Mouse (Mus musculus): ENCODE data around the gene Naa38. TPM values are rescaled to one million over a fixed set of nuclear protein-coding genes. Genes with fewer than 3 reads are reported as not detected.
"Not testable (repeated sequence)": the region's sequence is repeated elsewhere in the genome, so short reads cannot be mapped to it uniquely, and the experiment has no call there.

Naa38 gene
- polyA plus RNA-seq, 1 experiment = 82.3 TPM

- Histone ChIP-seq H3K27me3 (ENCODE audit: control insufficient read depth, insufficient read depth, low read length) (no peaks in the 10 kb centered on the region), H3K27ac (ENCODE audit: insufficient read depth, low read length) (no peak overlapping the region), H3K4me1 (ENCODE audit: control insufficient read depth, insufficient read depth, insufficient read length) (no peaks in the 10 kb centered on the region), H3K36me3 (ENCODE audit: control insufficient read depth, insufficient read depth, low read length) (no peaks in the 10 kb centered on the region), H3K4me3 (ENCODE audit: extremely low read depth, insufficient read depth, insufficient read length) (no peak overlapping the region)
- DNase-seq (ENCODE audit: low read depth in 1 of 2, low spot score in 2 of 2) = peak; percentile 60 to 66
- peak; percentile 37; the same call in 1 of the 2 replicates for TF ChIP-seq CTCF (IDR thresholded peaks at IDR 0.05; ENCODE audit: extremely low read depth, insufficient read depth, insufficient read length, insufficient replicate concordance)
- TF ChIP-seq POLR2A (IDR thresholded peaks at IDR 0.05; ENCODE audit: low read depth, low read length) = no peak
- 46% methylated on average over 10 of the region's 10 CpGs for WGBS
These were observed 4.8 kb upstream of the Naa38 start for GRCm38 (mm10) chr11:69390400-69391034.

GRCm38 (mm10) chr11:69394591-69395167 is 608 bp upstream of the Naa38 start:
- Histone ChIP-seq H3K4me3 (ENCODE audit: extremely low read depth, insufficient read depth, insufficient read length) (peak overlapping the region; percentile 83), H3K27ac (ENCODE audit: insufficient read depth, low read length) (peak overlapping the region; percentile 97)
- not testable (repeated sequence) for DNase-seq (ENCODE audit: low read depth in 1 of 2, low spot score in 2 of 2); H3K27me3 ChIP-seq (ENCODE audit: control insufficient read depth, insufficient read depth, low read length); H3K36me3 ChIP-seq (ENCODE audit: control insufficient read depth, insufficient read depth, low read length); H3K4me1 ChIP-seq (ENCODE audit: control insufficient read depth, insufficient read depth, insufficient read length)
- WGBS = 2% methylated on average over 31 of the region's 31 CpGs

GRCm38 (mm10) chr11:69395634-69396373 is 517 bp downstream of the Naa38 start:
- Histone ChIP-seq H3K4me3 (ENCODE audit: extremely low read depth, insufficient read depth, insufficient read length) (peak overlapping the region; percentile 83), H3K36me3 (ENCODE audit: control insufficient read depth, insufficient read depth, low read length) (peaks cover 5% of the 10 kb centered on the region), H3K27ac (ENCODE audit: insufficient read depth, low read length) (peak overlapping the region; percentile 97), H3K4me1 (ENCODE audit: control insufficient read depth, insufficient read depth, insufficient read length) (peaks cover 4% of the 10 kb centered on the region; the same call in 1 of the 2 replicates), H3K27me3 (ENCODE audit: control insufficient read depth, insufficient read depth, low read length) (no peaks in the 10 kb centered on the region)
- DNase-seq (ENCODE audit: low read depth in 1 of 2, low spot score in 2 of 2) = peak; percentile 91 to 99
- WGBS = 1% methylated on average over 48 of the region's 48 CpGs
- TF ChIP-seq CTCF (IDR thresholded peaks at IDR 0.05; ENCODE audit: extremely low read depth, insufficient read depth, insufficient read length, insufficient replicate concordance) (no peak), POLR2A (IDR thresholded peaks at IDR 0.05; ENCODE audit: low read depth, low read length) (peak; percentile 24; the same call in 1 of the 2 replicates)

GRCm38 (mm10) chr11:69396772-69397171 is 1.5 kb downstream of the Naa38 start:
- no peak for DNase-seq (ENCODE audit: low read depth in 1 of 2, low spot score in 2 of 2)
- Histone ChIP-seq H3K36me3 (ENCODE audit: control insufficient read depth, insufficient read depth, low read length) (peaks cover 5% of the 10 kb centered on the region), H3K27ac (ENCODE audit: insufficient read depth, low read length) (0 out of 2 replicates have a peak overlapping the region, but pooled peaks have one; percentile 24), H3K27me3 (ENCODE audit: control insufficient read depth, insufficient read depth, low read length) (no peaks in the 10 kb centered on the region), H3K4me1 (ENCODE audit: control insufficient read depth, insufficient read depth, insufficient read length) (peaks cover 7% of the 10 kb centered on the region; the same call in 1 of the 2 replicates), H3K4me3 (ENCODE audit: extremely low read depth, insufficient read depth, insufficient read length) (peak overlapping the region; percentile 83; the same call in 1 of the 2 replicates)
- WGBS = 46% methylated on average over 11 of the region's 11 CpGs
- TF ChIP-seq POLR2A (IDR thresholded peaks at IDR 0.05; ENCODE audit: low read depth, low read length) = no peak
- no peak for TF ChIP-seq CTCF (IDR thresholded peaks at IDR 0.05; ENCODE audit: extremely low read depth, insufficient read depth, insufficient read length, insufficient replicate concordance)

GRCm38 (mm10) chr11:69397581-69398057 is 2.3 kb downstream of the Naa38 start:
- Histone ChIP-seq H3K4me3 (ENCODE audit: extremely low read depth, insufficient read depth, insufficient read length) (peak overlapping the region; percentile 19; the same call in 1 of the 2 replicates), H3K4me1 (ENCODE audit: control insufficient read depth, insufficient read depth, insufficient read length) (peaks cover 7% of the 10 kb centered on the region; the same call in 1 of the 2 replicates), H3K27me3 (ENCODE audit: control insufficient read depth, insufficient read depth, low read length) (no peaks in the 10 kb centered on the region), H3K27ac (ENCODE audit: insufficient read depth, low read length) (no peak overlapping the region; the same call in 1 of the 2 replicates), H3K36me3 (ENCODE audit: control insufficient read depth, insufficient read depth, low read length) (peaks cover 5% of the 10 kb centered on the region)
- no peak for DNase-seq (ENCODE audit: low read depth in 1 of 2, low spot score in 2 of 2)
- TF ChIP-seq POLR2A (IDR thresholded peaks at IDR 0.05; ENCODE audit: low read depth, low read length) (no peak), CTCF (IDR thresholded peaks at IDR 0.05; ENCODE audit: extremely low read depth, insufficient read depth, insufficient read length, insufficient replicate concordance) (no peak)
- WGBS = 79% methylated on average over 24 of the region's 24 CpGs

GRCm38 (mm10) chr11:69398059-69398458 is 2.8 kb downstream of the Naa38 start, which contains the start of gene Tmem88:
Gene Tmem88, minus strand, starts transcription at chr11:69398234.
- peak within 1 kb of the TSS; percentile 19; the same call in 1 of the 2 replicates for H3K4me3 ChIP-seq (ENCODE audit: extremely low read depth, insufficient read depth, insufficient read length)
- WGBS = 74% methylated on average over 16 of the region's 16 CpGs

More at GRCm38 (mm10) chr11:69398059-69398458, 2.8 kb downstream of the Naa38 start, which contains the start of gene Tmem88:
- DNase-seq (ENCODE audit: low read depth in 1 of 2, low spot score in 2 of 2) = no peak
- Histone ChIP-seq H3K27ac (ENCODE audit: insufficient read depth, low read length) (no peak within 1 kb of the TSS; the same call in 1 of the 2 replicates), H3K36me3 (ENCODE audit: control insufficient read depth, insufficient read depth, low read length) (peaks cover 5% of the 10 kb centered on the region), H3K4me1 (ENCODE audit: control insufficient read depth, insufficient read depth, insufficient read length) (peaks cover 7% of the 10 kb centered on the region; the same call in 1 of the 2 replicates), H3K27me3 (ENCODE audit: control insufficient read depth, insufficient read depth, low read length) (no peaks in the 10 kb centered on the region)
- TF ChIP-seq CTCF (IDR thresholded peaks at IDR 0.05; ENCODE audit: extremely low read depth, insufficient read depth, insufficient read length, insufficient replicate concordance) = no peak
- no peak for TF ChIP-seq POLR2A (IDR thresholded peaks at IDR 0.05; ENCODE audit: low read depth, low read length)

All from spleen, adult 2 months (tissue).